Mouse (Mus musculus) left cerebral cortex, postnatal 4 days (tissue): ENCODE measurements around the gene Ubtf. TPM values are rescaled to one million over a fixed set of nuclear protein-coding genes. Genes with fewer than 3 reads are reported as not detected.
"Not testable (repeated sequence)": the region's sequence is repeated elsewhere in the genome, so short reads cannot be mapped to it uniquely, and the experiment has no call there.

Source experiments
- DNase-seq: peaks from one replicate; pipeline ENCODE4 v3.0.0-alpha.2; 2022
- intact Hi-C: fragments of 180-260 bp; cut with DNase I; formaldehyde crosslinking; loops from one replicate; pipeline ENCODE4 v1.15.1; 2025
- total RNA-seq, 2 experiments: library from RNA; stranded (reverse); gene quantifications; 2 replicates each; pipeline ENCODE4 v1.2.3; 2021

The Ubtf gene
- 100 to 1,000 TPM; 113 to 115 TPM for total RNA-seq

DNA sequence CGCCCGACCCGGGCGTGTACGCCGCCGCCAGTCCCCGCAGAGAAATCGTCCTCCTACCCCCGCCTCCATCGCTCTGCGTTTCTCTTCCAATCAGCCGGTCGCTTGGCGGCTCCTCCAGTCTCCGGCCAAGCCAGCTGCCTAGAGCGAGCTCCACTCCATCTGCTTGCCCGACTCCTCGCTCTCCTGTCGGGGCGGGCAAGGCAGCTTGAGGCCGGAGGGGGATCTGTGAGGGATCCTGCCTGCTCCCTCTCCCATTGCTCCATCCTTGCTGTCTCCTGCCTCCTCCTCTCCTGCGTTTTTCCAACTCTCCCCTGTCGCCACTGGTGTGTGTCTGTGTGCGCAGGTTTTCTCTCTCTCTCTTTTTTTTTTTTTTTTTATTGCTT, at the start of gene Ubtf:
TSS of gene Ubtf (minus strand) at position 333 of the 383 bp plus-strand sequence.
- intact Hi-C loops = loop anchor here (5.0 kb wide), 1 partner anchor 88 kb away; the partner anchor contains the start of gene Slc25a39
- peak; percentile 94 for DNase-seq

DNA sequence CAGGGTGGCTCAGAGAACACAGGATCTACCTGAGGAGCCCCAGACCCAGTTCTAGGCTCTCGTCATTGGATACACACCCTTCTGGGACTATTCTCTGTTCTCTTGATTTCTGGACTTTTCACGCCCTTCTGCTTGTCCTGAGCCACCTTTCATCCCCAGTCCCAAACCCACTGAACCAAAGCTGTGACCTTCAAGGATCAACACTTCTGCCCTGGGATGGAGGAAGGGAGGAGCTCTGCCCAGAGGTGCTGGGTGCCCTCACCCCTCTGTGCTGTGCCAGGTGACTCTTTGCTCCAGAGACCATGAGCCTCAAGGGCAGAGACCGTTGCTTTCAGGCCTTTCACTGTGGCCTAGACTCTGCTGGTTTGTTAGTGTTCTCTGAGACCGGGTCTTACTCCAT, 49.7 kb upstream of the Ubtf start:
- DNase-seq = no peak
- intact Hi-C loops = no loop called here

DNA sequence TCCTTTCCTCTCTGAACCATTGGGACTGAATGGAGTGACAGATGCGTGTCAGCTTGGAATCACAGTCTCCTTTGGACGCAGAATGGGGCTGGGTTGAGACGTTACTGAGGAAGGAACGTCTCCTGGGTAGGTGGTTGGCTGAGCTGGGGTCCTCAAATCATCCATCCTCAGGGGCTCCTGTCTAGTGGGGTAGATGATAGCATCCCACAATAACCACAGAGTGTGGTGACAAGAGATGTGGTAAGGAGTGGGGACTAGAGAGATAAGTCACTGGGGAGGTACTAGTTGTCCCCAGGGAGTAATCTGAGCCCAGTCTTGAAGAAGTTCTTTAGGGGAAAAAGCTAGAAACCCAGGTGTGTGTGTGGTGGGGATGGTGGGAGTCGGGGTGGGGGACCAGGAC, 48.8 kb upstream of the Ubtf start:
- no peak for DNase-seq
- intact Hi-C loops = no loop called here

DNA sequence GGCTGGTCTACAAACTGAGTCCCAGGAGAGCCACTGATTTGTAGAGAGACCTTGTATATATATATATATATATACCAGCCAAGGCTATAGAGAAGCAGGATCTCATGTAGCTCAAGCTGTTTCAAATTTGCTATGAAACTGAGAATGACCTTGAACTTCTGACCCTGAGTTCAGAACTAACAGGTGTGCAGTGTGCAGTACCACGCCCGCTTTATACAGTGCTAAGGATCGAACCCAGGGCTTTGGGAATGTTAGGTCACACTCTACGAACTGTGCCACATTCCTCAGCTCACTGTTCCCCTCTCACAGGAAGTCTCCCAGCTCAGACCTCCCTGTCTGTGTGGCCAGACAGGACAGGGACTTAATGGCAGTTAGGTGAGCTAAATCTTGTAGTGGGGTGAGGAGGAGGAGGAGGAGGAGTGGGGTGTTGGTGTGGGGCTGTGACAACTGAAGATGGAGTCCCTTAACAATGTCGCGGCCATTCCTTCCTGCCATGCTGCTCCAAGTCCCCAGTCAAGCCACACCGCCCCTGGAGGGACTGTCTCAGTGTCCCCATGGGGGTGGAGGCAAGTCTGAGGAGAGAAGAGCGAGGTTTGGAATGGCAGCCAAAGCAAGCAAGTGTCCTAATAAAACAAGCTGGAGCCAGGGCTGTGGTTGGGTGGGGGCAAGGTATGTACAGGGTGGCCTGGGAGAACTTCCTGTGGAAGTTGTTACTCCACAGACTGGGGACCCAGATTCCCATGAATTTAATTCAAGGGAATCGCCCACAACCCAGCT, 48.1 kb upstream of the Ubtf start:
- intact Hi-C loops = no loop called here
- DNase-seq = no peak

DNA sequence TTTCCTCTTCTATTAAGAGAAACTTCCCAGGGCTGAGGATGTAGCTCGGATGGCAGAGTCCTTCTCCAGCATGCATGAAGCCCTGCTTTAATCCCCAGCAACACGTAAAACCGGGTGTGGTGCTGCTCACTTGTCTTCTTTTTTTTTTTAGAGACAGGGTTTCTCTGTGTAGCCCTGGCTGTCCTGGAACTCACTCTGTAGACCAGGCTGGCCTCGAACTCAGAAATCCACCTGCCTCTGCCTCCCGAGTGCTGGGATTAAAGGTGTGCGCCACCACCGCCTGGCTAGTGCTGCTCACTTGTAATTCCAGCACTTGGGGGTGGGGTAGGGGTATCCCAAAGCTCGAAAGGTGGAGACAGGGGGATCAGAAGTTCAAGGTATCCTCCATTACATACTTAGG, 46.6 kb upstream of the Ubtf start, which contains the start of gene Slc4a1:
TSS of gene Slc4a1 (minus strand) at position 101 of the 400 bp plus-strand sequence.
- DNase-seq, intact Hi-C loops: not testable (repeated sequence)

DNA sequence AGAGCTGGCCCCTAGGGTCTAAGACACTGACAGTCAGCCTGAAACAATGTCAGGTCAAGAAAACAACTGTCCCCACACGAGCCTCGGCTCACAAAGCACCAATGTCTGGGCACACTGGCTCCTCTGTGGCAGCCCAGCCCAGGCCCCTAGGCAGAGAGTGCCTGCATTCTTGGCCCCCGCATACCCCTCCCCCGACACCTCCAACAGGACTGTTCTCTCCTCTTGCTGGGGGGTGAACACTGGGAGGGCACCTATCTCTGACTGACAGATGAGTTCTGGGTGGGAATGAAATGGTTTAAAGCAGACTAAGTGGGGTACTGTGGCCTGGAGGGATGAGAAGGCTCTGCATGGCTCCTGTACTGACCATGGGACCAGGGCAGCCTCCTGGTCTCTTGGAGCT, 46.2 kb upstream of the Ubtf start:
- DNase-seq = no peak
- intact Hi-C loops = no loop called here

DNA sequence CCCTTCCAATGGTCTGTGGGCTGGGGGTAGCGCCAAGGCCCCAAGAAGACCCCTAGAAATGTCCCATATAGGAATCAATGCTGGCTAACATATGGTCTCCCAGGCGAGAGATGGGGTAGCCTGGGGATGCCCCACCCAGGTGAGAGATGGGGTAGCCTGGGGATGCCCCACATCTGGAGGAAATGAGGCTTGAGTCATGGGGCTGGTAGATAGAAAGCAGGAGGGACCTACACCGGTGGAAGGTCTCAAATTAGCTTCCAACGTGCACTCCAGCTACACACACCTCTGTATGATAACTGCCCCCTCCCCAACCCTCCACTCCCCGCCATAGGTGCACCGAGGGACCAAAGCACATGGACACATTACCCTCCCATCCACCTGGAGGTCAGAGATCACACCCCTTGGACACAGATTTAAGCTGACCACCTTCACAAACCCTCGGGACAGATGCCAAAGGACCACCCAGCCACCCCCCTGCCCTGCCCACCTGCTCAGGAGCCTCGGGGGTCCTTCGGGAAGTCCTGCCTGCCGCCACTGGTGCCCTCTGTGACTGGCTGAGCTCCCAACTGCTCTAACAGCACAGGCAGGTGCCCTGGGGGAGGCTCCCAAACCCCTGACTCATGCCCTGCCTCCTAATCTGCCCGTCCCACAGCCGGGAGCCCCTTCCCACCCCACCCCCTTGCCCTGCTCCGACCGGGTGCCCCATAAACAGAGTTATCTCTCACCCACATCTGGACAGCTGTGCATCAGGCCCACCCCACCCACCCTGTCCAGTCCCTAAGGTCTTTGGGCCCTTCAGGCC, 45.2 kb upstream of the Ubtf start:
- no peak for DNase-seq
- intact Hi-C loops = no loop called here

DNA sequence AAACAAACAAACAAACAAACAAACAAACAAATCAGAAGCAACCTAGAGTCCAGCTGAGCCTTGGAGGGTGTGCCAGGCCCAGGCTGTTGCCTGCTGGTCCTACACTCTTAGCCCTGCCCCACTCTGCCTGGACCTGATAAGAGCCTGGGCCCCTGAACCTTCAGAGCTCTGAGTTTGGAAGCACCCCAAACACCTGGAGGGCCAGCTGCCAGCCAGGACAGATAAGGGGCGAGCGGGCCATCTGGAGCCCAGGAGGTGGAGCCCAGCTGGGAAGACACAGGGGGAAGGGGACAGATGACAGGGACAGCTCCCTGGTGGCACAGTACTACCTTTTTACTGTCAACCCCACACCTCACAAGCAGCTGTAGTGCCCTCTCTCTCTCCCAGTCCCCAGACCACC, 44.1 kb upstream of the Ubtf start:
- intact Hi-C loops = no loop called here
- DNase-seq = no peak

DNA sequence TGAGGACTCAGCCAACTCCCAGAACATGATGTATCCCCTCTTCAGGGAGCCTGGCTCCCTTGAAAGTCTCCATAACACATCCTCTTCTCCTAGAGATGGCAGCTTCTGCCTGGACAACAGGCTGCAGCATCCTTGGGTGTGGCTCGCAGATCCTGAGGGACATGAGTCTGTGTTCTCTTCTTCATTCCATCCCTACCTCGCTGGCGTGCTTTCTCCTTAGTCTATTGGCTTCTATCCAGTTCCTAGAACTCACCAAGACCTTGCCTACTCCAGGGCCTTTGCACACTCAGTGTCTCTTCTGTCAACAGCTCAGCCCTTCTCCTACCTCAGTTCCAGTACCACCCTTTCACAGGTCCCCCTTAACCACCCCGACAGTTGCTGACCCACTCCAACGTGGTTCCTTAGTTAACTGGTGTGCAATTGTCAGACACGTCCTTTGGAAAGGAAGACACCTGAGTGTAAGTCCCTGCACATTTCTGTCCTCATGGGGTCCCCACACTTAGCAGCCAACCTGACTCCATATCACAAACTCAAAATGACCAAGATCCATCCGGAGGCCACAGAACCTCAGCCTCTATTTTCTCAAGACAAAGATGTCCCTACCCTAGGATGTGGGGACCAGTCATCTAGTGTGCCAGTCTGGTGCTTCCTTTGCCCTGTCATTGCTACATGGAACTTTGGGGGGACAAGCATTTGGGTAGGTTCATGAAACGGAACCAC, 42.4 kb upstream of the Ubtf start:
- intact Hi-C loops = no loop called here
- no peak for DNase-seq

DNA sequence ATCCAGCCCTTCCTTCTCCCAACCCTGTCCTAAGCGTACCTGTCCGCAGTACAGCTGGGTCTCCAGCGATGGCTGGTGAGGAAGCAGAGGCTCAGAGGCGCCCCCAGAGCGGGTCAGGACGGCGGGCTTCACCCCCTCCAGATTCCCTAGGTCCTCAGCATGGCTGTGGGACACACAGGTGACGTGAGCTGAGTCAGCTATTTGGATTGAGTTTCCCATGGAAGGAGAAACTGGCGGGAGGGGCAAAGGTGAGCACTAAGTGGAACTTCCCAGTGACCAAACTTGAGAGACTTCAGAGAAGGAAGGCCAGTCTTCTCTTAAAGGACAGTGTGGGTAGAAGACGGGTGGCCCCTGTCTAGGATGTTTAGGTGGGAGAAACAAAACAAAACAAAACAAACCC, 38.8 kb upstream of the Ubtf start:
- no peak for DNase-seq
- intact Hi-C loops = no loop called here

DNA sequence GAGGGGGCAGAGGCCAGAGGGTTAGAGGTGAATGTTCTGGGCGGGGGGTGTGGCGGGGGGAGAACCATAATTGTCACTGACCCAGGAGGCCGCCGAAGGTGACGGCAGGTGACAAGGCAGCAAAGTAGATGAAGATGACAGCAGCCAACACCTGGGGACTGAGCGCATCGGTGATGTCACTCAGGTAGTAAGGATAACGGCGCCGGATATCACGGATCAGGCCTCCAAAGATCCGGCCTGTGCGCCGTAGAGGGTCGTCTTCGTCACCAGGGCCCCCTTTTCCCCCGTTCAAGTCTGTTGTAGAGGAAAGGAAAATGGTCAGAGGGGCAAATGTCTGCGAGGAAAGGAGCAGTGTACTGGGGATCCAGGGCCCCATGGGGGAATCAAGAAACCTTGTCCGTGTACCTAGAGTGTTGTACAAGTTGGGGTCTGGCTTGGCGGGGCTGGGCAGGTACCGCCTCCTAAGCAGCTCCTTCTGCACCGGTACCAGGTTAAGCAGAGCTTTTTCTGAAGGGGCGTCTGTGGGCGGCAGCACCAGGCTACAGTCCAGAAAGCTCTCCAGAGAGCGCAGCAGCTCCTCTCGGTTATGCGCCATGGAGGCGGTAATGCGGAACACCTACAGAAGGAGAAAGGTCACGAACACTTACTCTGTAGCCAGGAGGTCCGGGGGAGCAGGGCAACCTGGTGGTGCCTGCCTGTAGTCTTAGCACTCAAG, 37.3 kb upstream of the Ubtf start:
- intact Hi-C loops = no loop called here
- DNase-seq = no peak

DNA sequence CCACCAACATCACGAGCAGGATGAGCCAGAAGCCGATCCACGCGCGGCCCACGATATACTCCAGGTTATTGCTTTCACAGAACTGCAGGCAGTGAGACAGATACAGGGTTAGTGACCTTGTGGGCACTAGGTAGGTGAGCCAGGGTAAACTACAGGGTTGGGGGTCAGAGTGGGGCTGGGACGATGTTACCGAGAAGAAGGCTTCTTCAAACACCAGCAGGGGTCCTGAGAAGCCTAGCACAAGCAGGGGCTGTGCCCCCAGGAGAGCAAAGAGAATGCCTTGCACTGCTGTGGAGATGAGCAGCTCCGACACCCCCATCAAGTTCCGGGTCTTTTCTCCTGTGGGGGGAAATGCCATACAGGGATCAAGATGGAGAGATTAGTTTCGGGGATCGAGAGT, 36.6 kb upstream of the Ubtf start:
- DNase-seq = no peak
- intact Hi-C loops = no loop called here

DNA sequence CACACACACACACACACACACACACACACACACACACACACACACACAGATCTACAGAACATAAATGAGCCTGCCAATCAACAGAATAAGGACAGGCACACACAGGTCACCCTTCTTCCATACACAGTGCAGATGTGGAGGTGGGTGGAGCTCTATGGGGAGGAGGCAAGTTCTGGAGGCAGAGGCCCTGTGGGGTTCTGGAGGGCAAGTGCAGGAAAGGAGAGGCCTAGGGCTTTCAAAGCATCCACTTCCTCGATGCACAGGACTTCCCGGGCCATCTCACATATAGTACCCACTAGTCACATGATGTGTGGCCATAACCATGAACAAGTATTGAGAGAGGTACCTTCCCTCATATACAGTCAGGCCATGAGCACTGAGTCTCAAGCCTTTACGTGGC, 36.0 kb upstream of the Ubtf start:
- DNase-seq = no peak
- intact Hi-C loops = no loop called here

DNA sequence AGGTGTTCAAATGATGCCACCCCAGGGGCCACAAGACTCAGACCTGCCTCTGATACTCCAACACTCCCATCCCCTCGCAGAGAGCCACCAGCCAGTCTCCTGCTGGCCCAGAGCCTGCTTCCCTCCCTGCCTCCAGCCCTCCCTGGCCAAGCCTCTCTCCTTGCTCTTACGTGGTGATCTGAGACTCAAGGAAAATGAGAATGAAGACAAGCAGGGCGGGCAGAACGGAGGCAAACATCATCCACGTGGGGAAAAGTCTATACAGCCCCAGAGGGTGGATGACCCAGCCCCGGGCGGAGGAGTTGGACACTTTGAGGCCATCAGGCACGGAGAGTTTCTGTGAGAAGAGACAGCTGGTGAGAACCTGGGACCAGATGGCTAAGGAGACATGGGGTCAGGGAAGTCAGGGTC, 33.5 kb upstream of the Ubtf start:
- DNase-seq = peak; percentile 32
- intact Hi-C loops = no loop called here

DNA sequence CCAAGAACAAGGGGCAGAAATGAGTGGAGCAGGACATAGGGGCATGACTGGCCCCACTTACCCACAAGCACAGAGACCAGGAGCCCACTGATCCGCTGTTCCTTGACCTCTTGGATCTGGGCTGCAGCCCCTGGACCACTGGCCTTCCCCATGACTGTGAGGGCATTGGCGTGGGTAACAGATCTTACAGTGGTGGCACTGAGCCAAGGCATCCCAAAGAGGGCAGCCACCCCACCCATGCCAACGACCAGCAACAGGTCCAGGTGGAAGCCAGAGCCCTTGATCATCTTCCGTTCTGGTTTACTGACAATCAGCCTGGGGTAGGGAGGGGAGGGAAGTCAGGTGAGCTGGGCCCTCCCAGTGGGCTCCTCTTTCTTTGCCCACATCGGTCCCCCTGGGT, 32.8 kb upstream of the Ubtf start:
- intact Hi-C loops = no loop called here
- no peak for DNase-seq

DNA sequence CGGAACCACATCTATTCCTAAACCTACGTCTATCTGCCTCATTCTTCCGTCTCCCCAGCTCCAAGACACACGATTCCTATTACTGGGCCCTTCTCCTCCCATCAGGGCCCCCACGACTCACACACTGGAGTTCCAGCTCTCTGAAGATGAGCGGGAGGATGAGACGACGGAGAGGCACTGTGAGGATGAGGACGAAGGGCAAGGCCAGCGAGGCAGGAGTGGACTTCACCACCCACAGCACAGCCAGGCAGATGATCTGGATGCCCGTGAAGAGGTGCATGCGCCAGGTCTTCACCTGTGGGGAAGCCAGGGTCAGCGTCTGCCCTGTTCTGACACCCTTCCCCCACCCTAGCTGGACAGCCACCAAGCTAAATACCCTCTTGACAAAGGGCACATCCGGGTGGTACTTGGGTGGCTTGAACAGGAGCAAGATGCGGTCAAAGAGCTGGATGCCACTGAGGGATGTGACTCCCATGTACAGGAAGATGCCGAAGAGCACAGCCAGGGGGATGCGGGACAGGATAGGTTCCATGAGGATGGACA, 31.5 kb upstream of the Ubtf start:
- DNase-seq = no peak
- intact Hi-C loops = no loop called here

DNA sequence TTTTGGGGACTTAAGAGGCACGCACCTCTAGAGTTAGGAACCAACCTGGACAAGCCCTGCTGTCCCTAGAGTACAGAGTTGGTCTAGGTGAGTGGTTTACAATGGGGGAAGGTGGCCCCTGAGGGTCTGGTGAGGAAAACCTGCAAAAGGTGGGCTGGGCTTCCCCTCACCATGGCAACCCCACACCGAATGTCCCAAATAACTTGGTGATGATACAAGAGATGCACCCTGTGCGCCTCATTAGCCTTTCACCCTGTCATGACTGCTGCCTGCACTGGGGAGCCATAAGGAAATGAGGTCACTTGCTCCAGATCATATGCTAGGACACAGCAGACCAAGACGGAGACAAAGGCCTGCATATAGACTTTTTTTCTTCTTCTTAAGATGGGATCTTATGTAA, 30.9 kb upstream of the Ubtf start:
- no peak for DNase-seq
- intact Hi-C loops = no loop called here

DNA sequence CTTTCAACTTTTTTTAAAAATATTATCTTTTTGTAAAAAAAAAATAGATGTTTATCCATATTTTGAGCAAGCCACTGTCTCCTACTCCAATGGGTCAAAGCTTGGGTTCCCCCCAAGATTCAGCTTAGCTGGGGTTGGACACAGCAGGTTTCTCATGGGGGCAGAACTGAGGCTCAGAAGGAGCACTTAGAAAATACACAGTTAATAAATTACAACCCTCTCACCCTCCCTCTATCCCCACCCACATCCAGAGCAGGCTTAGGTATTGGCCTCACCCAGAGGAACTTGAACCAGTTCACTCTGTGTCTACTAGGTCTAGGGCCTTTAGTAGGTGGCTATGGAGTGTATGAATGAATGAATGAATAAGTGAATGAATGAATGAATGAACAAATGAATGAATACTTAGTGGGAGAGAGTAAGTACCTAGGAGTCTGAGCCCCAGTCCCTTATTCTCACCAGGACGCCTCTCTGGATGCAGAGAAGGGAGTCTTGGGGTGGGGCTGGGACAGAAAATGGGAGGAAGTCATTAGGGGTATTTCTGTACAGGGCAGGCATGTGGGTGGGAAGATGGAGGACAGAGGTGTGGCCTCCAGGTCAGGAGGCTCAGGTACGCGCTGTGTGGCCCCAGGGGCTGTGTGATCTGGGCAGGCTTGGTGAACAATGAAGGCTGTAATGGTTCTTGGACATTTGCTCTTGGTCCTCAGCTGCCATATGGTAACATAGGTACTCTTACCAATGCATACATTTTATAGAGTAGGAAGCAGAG, 29.8 kb upstream of the Ubtf start:
- DNase-seq = no peak
- intact Hi-C loops = loop anchor here (5.0 kb wide), 1 partner anchor 33 kb away; no protein-coding TSS in a partner anchor

DNA sequence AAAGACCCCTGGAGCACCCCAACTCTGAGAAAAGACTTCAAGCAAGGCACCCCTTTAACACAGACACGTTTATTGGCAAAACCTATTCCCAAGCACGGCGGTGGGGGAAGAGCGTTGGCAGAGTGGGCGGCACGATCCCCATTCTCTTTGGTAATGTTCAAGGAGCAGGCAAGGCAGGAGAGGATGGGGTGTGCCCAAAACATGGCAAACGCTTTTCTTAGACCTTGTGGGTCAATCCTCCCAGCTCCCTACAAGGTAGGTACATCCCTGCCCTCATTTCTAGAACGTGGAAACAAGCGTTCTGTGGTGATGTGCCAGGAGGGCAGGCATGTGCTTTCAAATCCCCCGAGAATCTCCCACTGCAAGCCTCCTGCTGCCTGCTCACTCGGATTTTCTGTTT, 29.2 kb upstream of the Ubtf start:
- intact Hi-C loops = loop anchor here (5.0 kb wide), 1 partner anchor 34 kb away; no protein-coding TSS in a partner anchor
- no peak for DNase-seq
